Mouse (Mus musculus): ENCODE data around the gene Tie1. TPM values are rescaled to one million over a fixed set of nuclear protein-coding genes. Genes with fewer than 3 reads are reported as not detected.

Tie1 gene
- polyA plus RNA-seq, 1 experiment: not detected

- no peak overlapping the region for H3K4me3 ChIP-seq (ENCODE audit: insufficient read depth, poor library complexity, severe bottlenecking)
- peaks cover 61% of the 10 kb centered on the region for H3K27me3 ChIP-seq (ENCODE audit: control insufficient read depth, insufficient read depth, insufficient read length)
- no peaks in the 10 kb centered on the region for H3K36me3 ChIP-seq (ENCODE audit: control insufficient read depth, insufficient read depth)
- H3K79me3 ChIP-seq (ENCODE audit: low read depth): no peaks in the 10 kb centered on the region
- H3K79me2 ChIP-seq (ENCODE audit: control insufficient read depth, insufficient read depth): no peaks in the 10 kb centered on the region
- no peak overlapping the region for H3ac ChIP-seq (ENCODE audit: control insufficient read depth, insufficient read length, low read depth)
- no peak for TF ChIP-seq CTCF (IDR thresholded peaks at IDR 0.05; ENCODE audit: control insufficient read depth, insufficient read depth, insufficient read length)
- TF ChIP-seq MAX (IDR thresholded peaks at IDR 0.05): no peak
- TF ChIP-seq USF1 (IDR thresholded peaks at IDR 0.05; ENCODE audit: low read depth): no peak
- TF ChIP-seq CEBPB (IDR thresholded peaks at IDR 0.05; ENCODE audit: low read depth): no peak
- no peak for TF ChIP-seq MYOG (IDR thresholded peaks at IDR 0.05; ENCODE audit: control insufficient read depth, extremely low read depth, insufficient read length)
- TF ChIP-seq FOSL1 (IDR thresholded peaks at IDR 0.05; ENCODE audit: insufficient read depth, low read length, poor library complexity, severe bottlenecking): no peak
- TF ChIP-seq MYOD1 (IDR thresholded peaks at IDR 0.05; ENCODE audit: control insufficient read depth, insufficient read length, low read depth): no peak
Measured at GRCm38 (mm10) chr4:118527720-118528119, 37.9 kb upstream of the Tie1 start.

GRCm38 (mm10) chr4:118527335-118527681, 37.4 kb upstream of the Tie1 start:
- H3K4me3 ChIP-seq (ENCODE audit: insufficient read depth, poor library complexity, severe bottlenecking): no peak overlapping the region
- no peak overlapping the region for H3ac ChIP-seq (ENCODE audit: control insufficient read depth, insufficient read length, low read depth)
- peaks cover 62% of the 10 kb centered on the region for H3K27me3 ChIP-seq (ENCODE audit: control insufficient read depth, insufficient read depth, insufficient read length)
- no peaks in the 10 kb centered on the region for H3K36me3 ChIP-seq (ENCODE audit: control insufficient read depth, insufficient read depth)
- no peaks in the 10 kb centered on the region for H3K79me3 ChIP-seq (ENCODE audit: low read depth)
- no peaks in the 10 kb centered on the region for H3K79me2 ChIP-seq (ENCODE audit: control insufficient read depth, insufficient read depth)
- TF ChIP-seq MAX (IDR thresholded peaks at IDR 0.05) (no peak), MYOD1 (IDR thresholded peaks at IDR 0.05; ENCODE audit: control insufficient read depth, insufficient read length, low read depth) (no peak), CTCF (IDR thresholded peaks at IDR 0.05; ENCODE audit: control insufficient read depth, insufficient read depth, insufficient read length) (no peak), FOSL1 (IDR thresholded peaks at IDR 0.05; ENCODE audit: insufficient read depth, low read length, poor library complexity, severe bottlenecking) (no peak), USF1 (IDR thresholded peaks at IDR 0.05; ENCODE audit: low read depth) (no peak), CEBPB (IDR thresholded peaks at IDR 0.05; ENCODE audit: low read depth) (no peak), MYOG (IDR thresholded peaks at IDR 0.05; ENCODE audit: control insufficient read depth, extremely low read depth, insufficient read length) (no peak)

- H3K36me3 ChIP-seq (ENCODE audit: control insufficient read depth, insufficient read depth): no peaks in the 10 kb centered on the region
- no peaks in the 10 kb centered on the region for H3K79me2 ChIP-seq (ENCODE audit: control insufficient read depth, insufficient read depth)
- H3K4me3 ChIP-seq (ENCODE audit: insufficient read depth, poor library complexity, severe bottlenecking): no peak within 1 kb of the TSS
- TF ChIP-seq CTCF (IDR thresholded peaks at IDR 0.05; ENCODE audit: control insufficient read depth, insufficient read depth, insufficient read length) (no peak), MAX (IDR thresholded peaks at IDR 0.05) (no peak), FOSL1 (IDR thresholded peaks at IDR 0.05; ENCODE audit: insufficient read depth, low read length, poor library complexity, severe bottlenecking) (no peak), MYOG (IDR thresholded peaks at IDR 0.05; ENCODE audit: control insufficient read depth, extremely low read depth, insufficient read length) (no peak), MYOD1 (IDR thresholded peaks at IDR 0.05; ENCODE audit: control insufficient read depth, insufficient read length, low read depth) (no peak), CEBPB (IDR thresholded peaks at IDR 0.05; ENCODE audit: low read depth) (no peak), USF1 (IDR thresholded peaks at IDR 0.05; ENCODE audit: low read depth) (no peak)
- no peak within 1 kb of the TSS for H3ac ChIP-seq (ENCODE audit: control insufficient read depth, insufficient read length, low read depth)
- no peaks in the 10 kb centered on the region for H3K79me3 ChIP-seq (ENCODE audit: low read depth)
- H3K27me3 ChIP-seq (ENCODE audit: control insufficient read depth, insufficient read depth, insufficient read length): peaks cover 68% of the 10 kb centered on the region
Measured at GRCm38 (mm10) chr4:118526408-118527334, 36.8 kb upstream of the Tie1 start, which contains the start of gene 2610528J11Rik. Gene 2610528J11Rik, plus strand, starts transcription at chr4:118526999.

GRCm38 (mm10) chr4:118525779-118526178, 35.9 kb upstream of the Tie1 start:
- Histone ChIP-seq H3K79me3 (ENCODE audit: low read depth) (no peaks in the 10 kb centered on the region), H3K27me3 (ENCODE audit: control insufficient read depth, insufficient read depth, insufficient read length) (peaks cover 68% of the 10 kb centered on the region), H3K4me3 (ENCODE audit: insufficient read depth, poor library complexity, severe bottlenecking) (no peak overlapping the region), H3K36me3 (ENCODE audit: control insufficient read depth, insufficient read depth) (no peaks in the 10 kb centered on the region), H3ac (ENCODE audit: control insufficient read depth, insufficient read length, low read depth) (no peak overlapping the region), H3K79me2 (ENCODE audit: control insufficient read depth, insufficient read depth) (no peaks in the 10 kb centered on the region)
- no peak for TF ChIP-seq FOSL1 (IDR thresholded peaks at IDR 0.05; ENCODE audit: insufficient read depth, low read length, poor library complexity, severe bottlenecking)
- TF ChIP-seq MAX (IDR thresholded peaks at IDR 0.05): no peak
- TF ChIP-seq MYOD1 (IDR thresholded peaks at IDR 0.05; ENCODE audit: control insufficient read depth, insufficient read length, low read depth): no peak

GRCm38 (mm10) chr4:118523976-118524375, 34.1 kb upstream of the Tie1 start:
- TF ChIP-seq FOSL1 (IDR thresholded peaks at IDR 0.05; ENCODE audit: insufficient read depth, low read length, poor library complexity, severe bottlenecking) (no peak), MAX (IDR thresholded peaks at IDR 0.05) (no peak), MYOD1 (IDR thresholded peaks at IDR 0.05; ENCODE audit: control insufficient read depth, insufficient read length, low read depth) (no peak), MYOG (IDR thresholded peaks at IDR 0.05; ENCODE audit: control insufficient read depth, extremely low read depth, insufficient read length) (no peak), USF1 (IDR thresholded peaks at IDR 0.05; ENCODE audit: low read depth) (no peak), CTCF (IDR thresholded peaks at IDR 0.05; ENCODE audit: control insufficient read depth, insufficient read depth, insufficient read length) (no peak), CEBPB (IDR thresholded peaks at IDR 0.05; ENCODE audit: low read depth) (no peak)
- Histone ChIP-seq H3ac (ENCODE audit: control insufficient read depth, insufficient read length, low read depth) (no peak overlapping the region), H3K36me3 (ENCODE audit: control insufficient read depth, insufficient read depth) (no peaks in the 10 kb centered on the region), H3K79me3 (ENCODE audit: low read depth) (no peaks in the 10 kb centered on the region), H3K79me2 (ENCODE audit: control insufficient read depth, insufficient read depth) (no peaks in the 10 kb centered on the region), H3K4me3 (ENCODE audit: insufficient read depth, poor library complexity, severe bottlenecking) (no peak overlapping the region), H3K27me3 (ENCODE audit: control insufficient read depth, insufficient read depth, insufficient read length) (peaks cover 68% of the 10 kb centered on the region)
